Mouse (Mus musculus): Measurements from ENCODE around the gene Iqschfp. TPM values are rescaled to one million over a fixed set of nuclear protein-coding genes. Genes with fewer than 3 reads are reported as not detected.

Gene Iqschfp
- total RNA-seq, 2 experiments from 2014 or later, result not detected

GRCm38 (mm10) chr3:68604962-68605361 is 712.9 kb downstream of the Iqschfp start:
- no peak for DNase-seq

- DNase-seq, result no peak
These were observed 714.0 kb downstream of the Iqschfp start for GRCm38 (mm10) chr3:68605942-68606603.

GRCm38 (mm10) chr3:68606730-68607129 is 714.7 kb downstream of the Iqschfp start:
- no peak for DNase-seq

GRCm38 (mm10) chr3:68607336-68607735 is 715.3 kb downstream of the Iqschfp start:
- no peak for DNase-seq

- peak; percentile 35 for DNase-seq
These were observed 716.9 kb downstream of the Iqschfp start for GRCm38 (mm10) chr3:68608848-68609497.

- DNase-seq, result peak; percentile 40
These were observed 718.0 kb downstream of the Iqschfp start for GRCm38 (mm10) chr3:68610011-68610410.

GRCm38 (mm10) chr3:68610598-68611261 is 718.7 kb downstream of the Iqschfp start:
- DNase-seq, result no peak

GRCm38 (mm10) chr3:68615042-68615810 is 723.2 kb downstream of the Iqschfp start:
- no peak for DNase-seq

GRCm38 (mm10) chr3:68616363-68616762 is 724.3 kb downstream of the Iqschfp start:
- DNase-seq, result no peak

- DNase-seq, result no peak
These were observed 725.7 kb downstream of the Iqschfp start for GRCm38 (mm10) chr3:68617708-68618107.

GRCm38 (mm10) chr3:68619097-68619496 is 727.1 kb downstream of the Iqschfp start:
- no peak for DNase-seq

- no peak for DNase-seq
These were observed 729.9 kb downstream of the Iqschfp start for GRCm38 (mm10) chr3:68621971-68622370.

GRCm38 (mm10) chr3:68623036-68623435 is 731.0 kb downstream of the Iqschfp start:
- no peak for DNase-seq

GRCm38 (mm10) chr3:68624471-68624870 is 732.4 kb downstream of the Iqschfp start:
- no peak for DNase-seq

- DNase-seq, result no peak
These were observed 738.2 kb downstream of the Iqschfp start for GRCm38 (mm10) chr3:68630261-68630660.

- no peak for DNase-seq
These were observed 738.8 kb downstream of the Iqschfp start for GRCm38 (mm10) chr3:68630821-68631220.

- no peak for DNase-seq
These were observed 740.7 kb downstream of the Iqschfp start for GRCm38 (mm10) chr3:68632714-68633113.

GRCm38 (mm10) chr3:68633577-68633976 is 741.5 kb downstream of the Iqschfp start:
- DNase-seq, result no peak

GRCm38 (mm10) chr3:68637960-68638359 is 745.9 kb downstream of the Iqschfp start:
- DNase-seq, result no peak

- DNase-seq, result no peak
These were observed 746.7 kb downstream of the Iqschfp start for GRCm38 (mm10) chr3:68638703-68639102.

GRCm38 (mm10) chr3:68642935-68643334 is 750.9 kb downstream of the Iqschfp start:
- DNase-seq, result no peak

- DNase-seq, result peak; percentile 18
These were observed 754.5 kb downstream of the Iqschfp start for GRCm38 (mm10) chr3:68646387-68647130.

All from gastrocnemius, postnatal 25 days (tissue).